Mouse (Mus musculus) embryonic fibroblast, embryonic 13.5 days (primary cell): ENCODE measurements around the gene D10Jhu81e. TPM values are rescaled to one million over a fixed set of nuclear protein-coding genes. Genes with fewer than 3 reads are reported as not detected.

ENCODE experiments used
- H3K27ac ChIP-seq: 2 replicates; pipeline ENCODE4 v1.5.1; 2012; ENCODE audit warnings: low read length, control low read depth, inconsistent platforms; ENCODE audit not compliant: insufficient read depth
- H3K4me1 ChIP-seq: 2 replicates; pipeline ENCODE4 v1.6.1; 2011; ENCODE audit warnings: low read length; ENCODE audit not compliant: control insufficient read depth, insufficient read depth
- H3K4me3 ChIP-seq: 2 replicates; pipeline ENCODE4 v1.5.1; 2011; ENCODE audit warnings: mild to moderate bottlenecking, control low read depth, low read length; ENCODE audit not compliant: insufficient read depth
- CTCF ChIP-seq: IDR thresholded peaks from 2 replicates; pipeline ENCODE4 v1.5.1; 2011; ENCODE audit warnings: mild to moderate bottlenecking, control low read depth, low read length, moderate library complexity, borderline replicate concordance; ENCODE audit not compliant: insufficient read depth
- POLR2A ChIP-seq: IDR thresholded peaks from 2 replicates; pipeline ENCODE4 v1.6.1; 2011; ENCODE audit warnings: low read depth, mild to moderate bottlenecking, control low read depth, low read length, moderate library complexity
- polyA plus RNA-seq: library from polyadenylated mRNA; stranded (reverse); fragments of >200 nt; gene quantifications from 2 replicates; pipeline ENCODE4 v1.2.4, GENCODE M21; 2011; ENCODE audit warnings: low read depth; ENCODE audit not compliant: missing spikeins, insufficient read length

The D10Jhu81e gene
- polyA plus RNA-seq, 1 experiment, result 28.8 TPM

- no peak overlapping the region for H3K27ac ChIP-seq
- H3K4me1 ChIP-seq, result no peaks in the 10 kb centered on the region; the same call in 1 of the 2 replicates
- H3K4me3 ChIP-seq, result no peak overlapping the region
- no peak for TF ChIP-seq CTCF
- TF ChIP-seq POLR2A, result no peak
Measured at GRCm38 (mm10) chr10:78183577-78183976, 14.0 kb upstream of the D10Jhu81e start.

GRCm38 (mm10) chr10:78182321-78182720 lies 12.7 kb upstream of the D10Jhu81e start:
- Histone ChIP-seq H3K27ac (no peak overlapping the region), H3K4me3 (no peak overlapping the region), H3K4me1 (no peaks in the 10 kb centered on the region; the same call in 1 of the 2 replicates)
- TF ChIP-seq POLR2A, result no peak
- no peak for TF ChIP-seq CTCF

GRCm38 (mm10) chr10:78174474-78174873 lies 4.9 kb upstream of the D10Jhu81e start:
- Histone ChIP-seq H3K4me3 (no peak overlapping the region), H3K27ac (no peak overlapping the region), H3K4me1 (0 out of 2 replicates have a peak, but pooled peaks cover 2% of the 10 kb centered on the region)
- TF ChIP-seq CTCF, result no peak
- TF ChIP-seq POLR2A, result no peak

- 0 out of 2 replicates have a peak, but pooled peaks cover 7% of the 10 kb centered on the region for H3K4me1 ChIP-seq
- TF ChIP-seq POLR2A (no peak), CTCF (no peak)
- H3K27ac ChIP-seq, result no peak overlapping the region
- H3K4me3 ChIP-seq, result no peak overlapping the region
Measured at GRCm38 (mm10) chr10:78171581-78171980, 2.0 kb upstream of the D10Jhu81e start.

- Histone ChIP-seq H3K4me1 (0 out of 2 replicates have a peak, but pooled peaks cover 7% of the 10 kb centered on the region), H3K27ac (no peak overlapping the region), H3K4me3 (no peak overlapping the region)
- TF ChIP-seq CTCF, result no peak
- TF ChIP-seq POLR2A, result no peak
Measured at GRCm38 (mm10) chr10:78171057-78171456, 1.5 kb upstream of the D10Jhu81e start.

GRCm38 (mm10) chr10:78170445-78170844 lies 863 bp upstream of the D10Jhu81e start:
- Histone ChIP-seq H3K4me3 (no peak overlapping the region), H3K27ac (no peak overlapping the region), H3K4me1 (0 out of 2 replicates have a peak, but pooled peaks cover 7% of the 10 kb centered on the region)
- TF ChIP-seq POLR2A, result no peak
- no peak for TF ChIP-seq CTCF

- Histone ChIP-seq H3K4me3 (peak overlapping the region; percentile 70), H3K27ac (no peak overlapping the region), H3K4me1 (0 out of 2 replicates have a peak, but pooled peaks cover 7% of the 10 kb centered on the region)
- TF ChIP-seq CTCF, result no peak
Measured at GRCm38 (mm10) chr10:78168792-78169191, 790 bp downstream of the D10Jhu81e start.

- no peak for TF ChIP-seq POLR2A
- no peak overlapping the region for H3K27ac ChIP-seq
- H3K4me1 ChIP-seq, result 0 out of 2 replicates have a peak, but pooled peaks cover 7% of the 10 kb centered on the region
- H3K4me3 ChIP-seq, result no peak overlapping the region
Measured at GRCm38 (mm10) chr10:78167775-78168174, 1.8 kb downstream of the D10Jhu81e start.

GRCm38 (mm10) chr10:78167333-78167732 lies 2.2 kb downstream of the D10Jhu81e start:
- Histone ChIP-seq H3K4me3 (no peak overlapping the region), H3K27ac (no peak overlapping the region), H3K4me1 (0 out of 2 replicates have a peak, but pooled peaks cover 7% of the 10 kb centered on the region)
- TF ChIP-seq POLR2A (no peak), CTCF (no peak)

- no peak for TF ChIP-seq CTCF
- TF ChIP-seq POLR2A, result no peak
- Histone ChIP-seq H3K27ac (no peak overlapping the region), H3K4me1 (0 out of 2 replicates have a peak, but pooled peaks cover 7% of the 10 kb centered on the region), H3K4me3 (no peak overlapping the region)
Measured at GRCm38 (mm10) chr10:78165256-78166005, 4.2 kb downstream of the D10Jhu81e start.
